Mouse (Mus musculus) ES-E14 (cell line): ENCODE data around the gene Minos1.

ENCODE experiments used
- MAFK ChIP-seq: IDR thresholded peaks from 2 replicates; pipeline ENCODE4 v1.6.1; 2014; ENCODE audit warnings: mild to moderate bottlenecking, low read depth, low read length, inconsistent platforms; ENCODE audit not compliant: insufficient read depth
- ZNF384 ChIP-seq: IDR thresholded peaks from 2 replicates; pipeline ENCODE4 v1.6.1; 2012; ENCODE audit warnings: low read depth, low read length, inconsistent platforms

- TF ChIP-seq ZNF384 (no peak), MAFK (no peak)
Measured at GRCm38 (mm10) chr4:139154576-139155307, 23.8 kb upstream of the Minos1 start.
